Mouse (Mus musculus) bone marrow, adult 2 months (tissue): Measurements from ENCODE around the gene Prnp.

ENCODE experiments used
- CTCF ChIP-seq: fragments of 200-500 bp; IDR thresholded peaks from 2 replicates; pipeline ENCODE4 v1.5.1; 2011; ENCODE audit warnings: low read length, control low read depth; ENCODE audit not compliant: control insufficient read depth, insufficient read depth
- POLR2A ChIP-seq: fragments of 200-500 bp; IDR thresholded peaks from 2 replicates; pipeline ENCODE4 v1.6.1; 2011; ENCODE audit warnings: low read depth, mild to moderate bottlenecking, control low read depth, low read length, borderline replicate concordance; ENCODE audit not compliant: control insufficient read depth

DNA sequence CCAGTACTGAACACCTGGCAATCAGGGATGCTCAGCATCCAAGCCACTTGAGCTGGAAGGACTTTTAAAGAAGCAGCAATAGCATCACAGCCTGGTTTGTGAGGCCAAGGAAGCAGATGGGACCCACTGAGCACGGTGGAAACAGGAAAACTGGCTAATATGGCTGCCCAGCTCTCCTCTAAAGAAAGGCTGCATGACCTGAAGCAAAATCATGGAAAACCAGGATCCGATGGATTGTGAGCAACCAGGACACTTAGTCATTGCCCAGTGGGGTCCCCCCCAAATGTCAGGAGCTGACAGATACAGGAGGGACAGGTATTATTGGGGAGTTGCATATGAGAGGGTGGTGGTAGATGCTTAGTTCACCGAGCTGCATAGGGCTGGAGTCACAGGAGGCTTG lies 38.4 kb downstream of the Prnp start:
- TF ChIP-seq POLR2A (no peak), CTCF (no peak)
